Mouse (Mus musculus): ENCODE measurements around the gene Zcchc10.

DNA sequence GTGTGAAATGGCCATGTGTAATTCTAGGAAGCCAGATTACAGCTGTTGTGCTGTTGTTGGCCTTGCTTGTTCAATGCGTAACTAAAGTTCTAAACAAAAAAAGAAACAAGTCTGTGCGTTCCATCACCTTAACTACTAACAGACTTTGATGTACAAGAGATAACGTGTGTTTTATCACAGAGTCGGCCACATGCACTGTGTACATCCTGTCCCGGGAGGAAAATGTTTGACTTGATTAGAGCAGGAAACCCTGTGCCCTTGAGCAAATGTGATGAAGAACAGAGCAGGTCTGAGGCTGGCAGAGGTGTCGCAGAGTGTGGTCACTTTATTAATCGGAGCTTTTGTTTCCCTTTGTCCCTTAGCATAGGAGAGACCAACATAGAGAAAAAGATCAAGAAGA, 5.8 kb downstream of the Zcchc10 start:
- TF ChIP-seq CHD2 (IDR thresholded peaks at IDR 0.05; ENCODE audit: low read depth, low read length) (no peak), ZNF384 (IDR thresholded peaks at IDR 0.05; ENCODE audit: low read depth, low read length) (no peak), MAFK (IDR thresholded peaks at IDR 0.05; ENCODE audit: insufficient read depth, low read depth, low read length) (no peak)

All from ES-E14 (cell line).